Mouse (Mus musculus): Measurements from ENCODE around the gene Prkce.

The Prkce gene

DNA sequence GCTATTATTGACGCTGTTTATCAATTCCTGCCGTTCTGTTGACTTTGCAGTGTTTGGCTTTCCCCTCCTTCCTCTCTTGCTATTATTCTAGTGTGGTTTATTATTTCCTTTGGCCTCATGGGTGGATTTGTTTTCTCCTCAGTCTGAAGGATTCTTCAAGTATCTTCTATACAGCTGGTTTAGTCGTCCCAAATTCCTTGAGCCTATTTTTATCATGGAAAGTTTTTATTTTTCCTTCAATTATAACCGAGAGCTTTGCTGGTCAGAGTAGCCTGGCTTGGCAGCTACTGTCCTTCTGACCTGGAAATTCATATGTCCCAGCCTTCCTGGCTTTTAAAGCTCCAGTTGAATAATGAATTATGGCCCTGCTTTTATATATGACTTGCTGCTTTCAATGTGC is 361.8 kb downstream of the Prkce start:
- DNase-seq = peak; percentile 48

DNA sequence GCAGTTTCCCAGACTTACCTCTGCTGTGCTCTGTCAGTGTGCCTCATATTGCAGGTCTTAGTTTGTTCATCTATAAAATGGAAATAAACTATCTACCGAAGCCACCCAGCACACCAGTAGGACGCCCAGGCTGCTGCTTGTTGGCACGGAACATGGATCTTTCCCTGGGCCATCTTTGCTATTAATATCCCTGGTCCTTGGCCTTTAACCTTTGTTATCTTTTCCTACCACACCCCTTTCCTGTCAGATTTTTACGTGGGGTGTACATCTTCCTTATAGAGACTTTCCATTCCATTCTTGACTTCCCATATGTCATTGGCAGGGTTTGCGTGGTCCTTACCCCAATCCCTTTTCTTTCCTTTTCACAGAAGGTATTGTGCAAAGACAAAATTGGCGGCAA is 363.6 kb downstream of the Prkce start:
- DNase-seq = no peak

DNA sequence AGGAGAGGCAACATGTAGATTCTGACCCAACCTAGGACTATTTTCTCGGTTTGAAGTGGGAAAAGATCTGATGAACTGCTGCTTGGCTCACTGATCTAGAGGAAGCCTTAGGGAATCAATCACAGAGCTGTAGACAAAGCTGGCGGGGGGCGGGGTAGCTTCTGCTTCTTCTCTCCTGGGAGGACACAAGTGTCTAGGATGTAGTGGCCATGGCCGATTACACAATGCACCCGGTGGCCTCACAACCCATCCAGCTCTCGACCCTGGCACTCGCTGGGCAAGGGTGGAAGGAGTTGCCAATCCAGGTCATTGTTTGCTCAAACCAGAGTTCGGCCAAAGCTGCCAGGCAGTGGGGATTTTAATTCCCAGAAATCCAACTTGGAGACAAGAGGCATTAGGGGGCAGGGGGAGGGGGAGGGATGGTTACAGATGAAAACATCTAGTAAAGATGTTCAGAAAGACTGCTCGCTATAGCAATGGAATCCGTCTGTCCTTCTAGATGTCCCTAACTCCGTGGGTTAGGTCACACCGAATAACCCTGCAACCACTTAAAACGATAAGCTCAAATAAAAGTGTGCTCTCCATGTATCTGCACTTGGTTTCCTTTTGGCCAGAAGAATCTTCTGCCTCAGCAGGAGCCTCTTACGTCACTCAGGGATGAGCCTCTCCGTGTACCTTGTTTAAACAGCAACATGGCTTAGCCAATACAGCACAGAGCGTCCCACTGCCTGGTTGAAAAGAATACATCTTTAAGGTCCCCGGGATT is 365.4 kb downstream of the Prkce start:
- peak; percentile 28 for DNase-seq

DNA sequence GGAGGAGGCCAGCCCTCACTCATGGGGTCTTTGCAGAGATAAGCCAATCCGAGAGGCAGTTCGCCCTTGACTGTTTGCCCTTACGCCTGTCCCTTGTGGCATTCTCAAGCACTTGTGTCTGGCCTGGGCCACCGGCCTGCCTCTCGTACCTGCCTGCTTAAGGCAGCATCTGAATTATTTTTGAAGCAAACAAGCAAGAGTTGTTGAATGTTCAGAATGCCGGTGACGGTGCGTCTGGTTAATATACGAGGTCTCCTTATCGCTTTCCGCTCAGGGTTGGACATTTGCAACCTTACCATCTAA is 365.9 kb downstream of the Prkce start:
- no peak for DNase-seq

DNA sequence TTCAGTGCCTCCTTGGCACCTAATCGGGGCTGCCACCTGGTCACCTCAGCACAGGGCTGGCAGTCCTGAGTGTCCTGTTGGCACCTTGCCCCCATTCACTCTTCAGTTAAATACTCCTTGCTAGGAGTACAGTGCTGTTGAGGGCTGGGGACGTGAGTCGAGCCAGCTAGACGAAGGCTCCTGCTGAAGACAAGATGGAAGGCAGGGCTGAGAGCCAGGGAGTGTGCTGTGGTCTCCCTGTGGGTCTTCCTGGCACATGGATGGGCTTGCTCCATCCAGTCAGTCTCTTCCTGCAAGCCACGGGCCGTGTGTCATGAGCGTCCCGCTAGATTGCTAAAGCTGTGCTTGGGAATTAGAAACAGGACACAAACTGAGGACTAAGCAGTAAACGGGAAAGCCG is 367.5 kb downstream of the Prkce start:
- DNase-seq = peak; percentile 54

DNA sequence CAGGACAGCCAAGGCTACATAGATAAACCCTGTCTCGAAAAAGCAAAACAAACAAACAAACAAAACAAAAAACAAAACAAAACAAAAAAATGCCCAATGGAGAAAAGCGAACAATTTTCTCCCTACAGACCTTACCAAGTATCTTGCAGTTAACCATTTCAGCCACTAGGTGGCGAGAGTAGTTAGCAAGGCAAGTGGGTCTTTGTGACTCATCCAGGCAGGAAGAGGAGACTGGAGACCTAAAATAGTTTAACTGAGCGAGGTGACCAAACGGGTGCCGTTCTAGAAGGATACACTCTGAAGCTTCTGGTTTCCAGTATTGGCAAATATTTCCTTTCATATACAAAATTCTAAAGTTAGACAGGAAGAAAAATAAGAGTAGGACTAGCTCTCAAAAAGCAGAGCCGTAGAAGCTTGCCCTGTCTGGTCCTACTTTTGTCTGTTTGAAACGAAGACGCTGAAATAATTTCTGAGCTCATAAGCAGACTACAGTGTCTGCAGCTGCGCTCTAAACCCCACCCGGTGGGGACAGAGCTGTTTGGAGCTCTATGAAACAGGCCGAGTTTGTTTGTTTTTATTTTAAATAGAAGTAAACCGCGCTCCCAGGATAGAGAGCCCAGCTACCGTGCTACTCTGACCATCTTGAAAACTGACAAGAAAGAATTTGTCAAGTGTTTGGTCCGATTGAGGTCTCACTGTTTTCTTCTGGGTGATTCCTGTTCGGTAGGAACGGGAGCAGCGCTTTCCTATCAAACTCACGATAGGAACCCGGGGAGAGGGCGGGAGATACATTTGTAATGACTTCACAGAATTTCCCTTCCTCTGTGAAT is 368.5 kb downstream of the Prkce start:
- DNase-seq = peak; percentile 91

DNA sequence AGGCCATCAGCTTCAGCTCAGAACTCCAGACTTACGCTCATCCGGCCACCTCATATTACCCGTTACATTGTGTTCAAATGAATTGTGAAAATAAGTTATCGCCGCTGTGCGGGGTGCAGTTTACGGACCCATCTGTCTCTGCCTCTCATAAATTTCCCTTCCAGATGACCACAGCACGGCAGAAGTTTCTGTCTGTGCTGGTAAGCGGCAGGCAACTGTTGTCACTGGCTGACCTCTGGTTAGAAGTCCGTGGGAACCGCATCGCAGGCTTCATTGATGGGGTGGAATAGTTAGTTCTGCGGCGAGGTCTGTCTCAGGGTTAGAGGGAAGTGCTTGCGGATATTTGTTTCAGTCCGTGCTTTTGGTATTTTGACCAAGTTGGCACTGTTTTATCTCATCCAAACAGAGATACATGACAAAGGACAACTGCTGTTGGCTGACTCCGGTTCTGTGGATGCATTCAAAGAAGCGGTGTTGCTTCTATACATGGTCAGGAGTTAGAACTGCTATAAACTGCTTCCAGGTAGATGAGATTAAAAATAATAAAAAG is 372.4 kb downstream of the Prkce start:
- DNase-seq = peak; percentile 69

DNA sequence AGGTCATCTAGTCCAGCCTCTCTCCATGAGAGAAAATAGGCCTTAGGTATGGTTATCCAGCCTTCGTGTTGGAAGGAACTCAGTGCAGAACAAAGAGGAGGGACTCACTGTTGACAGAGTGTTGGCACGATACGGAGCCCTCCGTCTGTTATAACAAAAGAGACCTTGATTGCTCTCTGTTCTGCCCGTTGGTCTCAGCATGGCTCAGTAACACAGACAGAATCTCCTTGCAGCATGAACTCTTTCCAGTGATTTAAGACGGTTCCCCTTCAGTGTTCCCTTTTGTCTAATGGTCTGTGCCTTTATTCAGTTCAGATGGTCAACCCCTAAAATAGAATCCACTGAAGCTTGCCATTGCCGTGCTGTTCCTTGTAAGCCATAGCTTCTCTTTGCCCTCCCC is 378.9 kb downstream of the Prkce start:
- DNase-seq = no peak

DNA sequence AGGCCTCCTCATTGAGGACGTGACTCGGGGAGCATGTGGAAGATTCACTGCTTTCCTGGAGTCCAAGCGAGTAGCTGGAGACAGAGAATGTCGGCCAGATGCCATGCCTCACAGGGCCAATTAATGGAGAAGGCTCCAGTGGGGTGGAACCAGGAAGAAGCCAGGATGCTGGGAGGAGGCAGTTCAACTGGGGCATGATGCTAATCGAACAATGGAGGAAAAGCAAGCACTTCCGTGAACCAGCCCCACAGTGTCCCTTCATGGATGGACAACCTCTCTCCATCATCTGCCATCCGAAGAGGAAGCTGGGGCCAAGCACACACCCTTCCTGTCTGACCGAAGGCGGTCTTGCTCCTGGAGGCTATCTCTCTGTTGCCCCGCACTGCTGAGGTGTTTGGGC is 381.5 kb downstream of the Prkce start:
- DNase-seq = peak; percentile 55

DNA sequence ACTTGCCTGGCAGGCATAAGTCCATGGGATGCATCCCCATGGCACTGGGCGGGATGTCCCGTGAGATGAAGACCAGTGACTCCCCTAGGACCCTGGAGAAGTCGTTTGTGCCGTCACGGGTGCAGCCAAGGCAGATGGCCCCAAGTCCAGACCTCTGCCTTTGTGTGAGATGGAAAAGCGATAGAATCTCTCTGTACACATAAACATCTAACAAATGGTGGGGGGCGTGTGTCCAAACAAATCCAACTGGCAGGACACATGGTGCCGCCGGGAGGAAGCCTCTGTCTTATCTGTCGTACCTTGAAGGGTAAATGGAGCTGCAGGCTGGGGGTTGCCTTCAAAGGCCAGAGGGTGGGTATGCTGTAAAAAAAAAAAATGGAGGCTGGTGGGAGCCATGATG is 384.0 kb downstream of the Prkce start:
- no peak for DNase-seq

DNA sequence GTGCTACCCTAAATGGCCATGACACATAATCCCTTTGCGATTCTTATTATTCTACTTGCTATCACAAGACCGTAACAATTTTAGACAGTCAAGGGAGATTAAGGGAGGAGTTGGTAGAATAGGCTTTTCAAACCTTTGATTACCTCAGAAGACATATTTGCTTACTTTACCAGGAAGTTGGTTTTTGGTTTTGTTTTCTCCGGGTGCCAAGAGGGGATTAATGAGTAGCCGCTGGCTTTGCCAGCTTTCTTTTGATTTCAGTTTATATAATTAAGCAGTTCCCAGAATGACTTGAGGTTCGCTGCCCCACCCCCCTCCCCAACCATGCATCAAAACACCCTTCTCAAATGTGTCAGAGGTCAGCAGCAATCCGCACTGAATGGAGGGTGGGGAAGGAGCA is 384.4 kb downstream of the Prkce start:
- DNase-seq = no peak

DNA sequence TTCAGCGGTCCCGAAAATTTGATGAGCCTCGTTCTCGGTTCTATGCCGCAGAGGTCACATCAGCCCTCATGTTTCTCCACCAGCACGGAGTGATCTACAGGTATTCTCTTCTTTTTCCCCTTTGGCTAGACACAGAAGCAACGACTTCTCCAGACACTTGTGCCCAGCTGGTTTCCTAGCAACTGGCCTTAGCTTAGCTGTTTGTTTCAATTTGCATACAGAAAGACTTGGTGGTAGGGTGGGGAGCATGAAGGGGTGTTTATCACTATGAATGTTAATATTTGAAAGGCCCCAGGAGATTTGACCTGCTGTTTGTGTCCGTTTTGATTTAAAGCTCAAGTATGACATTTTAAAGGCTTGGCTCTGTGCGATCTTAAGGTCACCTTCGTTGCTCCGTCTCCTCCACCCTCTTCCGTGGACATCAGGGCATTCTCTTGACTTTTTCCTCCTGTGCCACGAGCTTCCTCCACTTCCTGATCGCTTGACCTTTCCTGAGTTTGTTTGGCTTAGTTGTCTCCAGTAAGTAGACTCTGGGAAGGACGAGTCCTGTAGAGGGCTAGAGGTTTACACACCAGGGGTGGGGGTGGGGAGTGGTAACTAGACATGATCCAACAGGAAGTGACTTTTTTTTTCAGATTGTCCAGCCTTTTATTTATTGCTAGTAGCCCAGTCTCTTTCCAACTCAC is 391.8 kb downstream of the Prkce start:
- DNase-seq = peak; percentile 73

DNA sequence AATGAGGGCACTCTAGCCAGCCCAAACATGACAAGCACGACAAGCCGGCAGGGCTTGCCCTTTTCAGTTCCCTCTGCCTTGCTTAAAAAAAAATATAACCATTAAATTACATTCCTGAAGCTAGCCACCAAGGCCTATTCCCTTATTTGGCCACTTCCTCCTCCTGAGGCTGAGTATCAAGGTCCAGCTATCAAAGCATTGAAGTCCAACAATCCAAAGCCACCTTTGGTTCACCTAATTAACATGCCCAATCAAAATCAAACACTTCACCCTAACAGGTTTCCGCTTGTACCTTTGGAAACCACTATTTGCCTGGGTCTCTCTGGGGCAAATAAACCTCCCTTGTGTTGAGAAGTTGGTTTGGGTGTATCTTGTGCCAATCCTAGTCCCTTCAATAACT is 392.9 kb downstream of the Prkce start:
- DNase-seq = peak; percentile 22

DNA sequence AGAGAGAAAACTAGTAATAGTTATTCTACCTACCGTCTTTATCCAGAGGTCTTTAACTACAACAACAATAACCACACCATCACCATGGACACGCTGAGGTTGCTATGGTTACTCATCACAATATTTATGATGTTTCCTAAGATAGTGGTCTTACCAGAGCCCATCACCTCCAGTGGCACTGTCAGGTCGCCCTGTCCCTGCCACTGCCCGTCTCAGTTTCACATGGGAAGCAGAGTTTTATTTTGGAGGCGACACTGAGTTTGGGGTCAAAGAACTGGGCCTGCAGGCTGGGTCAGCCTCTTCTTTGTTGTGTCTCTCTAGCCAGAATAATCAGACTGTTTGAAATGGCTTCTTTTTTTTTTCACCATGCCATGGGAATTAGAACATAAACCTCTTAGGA is 402.9 kb downstream of the Prkce start:
- DNase-seq = no peak

DNA sequence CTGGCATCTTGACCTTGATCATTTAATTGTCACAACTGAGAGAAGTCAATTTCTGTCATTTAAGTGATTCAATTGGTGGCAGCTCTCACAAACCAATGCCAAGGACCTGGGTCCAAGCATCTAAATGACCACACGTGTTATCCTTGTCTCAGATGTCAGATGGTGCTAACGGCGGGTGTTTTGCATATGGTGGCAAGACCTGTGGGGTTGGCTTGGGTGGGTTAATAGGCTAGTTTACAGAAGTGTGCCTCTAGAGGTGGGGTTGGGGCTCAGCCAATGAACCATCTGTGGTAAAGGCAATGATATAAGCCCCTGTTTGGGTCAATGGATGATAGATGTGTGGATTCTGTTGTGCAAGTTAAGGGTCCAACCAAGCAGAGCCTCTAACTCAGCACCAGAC is 403.7 kb downstream of the Prkce start:
- no peak for DNase-seq

DNA sequence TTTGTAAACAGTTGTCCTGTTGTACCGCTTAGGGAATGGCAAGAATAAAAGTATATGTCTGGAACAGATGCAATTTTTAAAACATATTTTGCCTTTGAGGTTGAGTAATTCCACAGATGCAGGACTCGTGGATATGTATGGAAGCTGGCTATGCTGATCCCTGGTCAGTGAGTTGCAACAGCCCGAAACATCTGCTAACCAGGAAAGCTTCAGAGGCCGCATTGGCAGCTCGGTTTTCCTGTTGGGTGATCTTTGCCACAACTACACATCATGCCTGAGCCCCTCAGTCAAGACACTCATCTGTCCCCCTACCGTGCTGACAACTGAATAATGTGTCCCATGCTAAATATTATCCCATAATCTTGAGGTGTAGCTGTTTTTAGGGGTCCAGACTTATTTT is 404.6 kb downstream of the Prkce start:
- DNase-seq = no peak

DNA sequence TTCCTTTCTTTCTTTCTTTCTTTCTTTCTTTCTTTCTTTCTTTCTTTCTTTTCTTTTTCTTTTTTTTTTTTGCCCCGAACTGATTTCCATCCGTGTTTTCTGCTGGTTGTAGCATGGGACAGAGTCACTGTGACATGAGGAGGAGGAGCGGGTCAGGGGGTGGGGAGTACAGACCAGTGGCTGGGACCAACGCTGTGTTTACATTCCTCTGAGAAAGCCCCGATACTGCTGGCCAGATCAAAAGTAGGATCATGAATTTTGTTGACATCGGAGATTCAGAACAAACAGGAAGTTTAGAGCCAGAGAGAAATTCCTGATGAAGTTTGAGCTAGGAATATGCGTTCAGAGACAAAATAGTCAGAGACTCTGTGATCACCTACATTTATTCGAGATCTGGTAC is 405.0 kb downstream of the Prkce start:
- peak; percentile 52 for DNase-seq

DNA sequence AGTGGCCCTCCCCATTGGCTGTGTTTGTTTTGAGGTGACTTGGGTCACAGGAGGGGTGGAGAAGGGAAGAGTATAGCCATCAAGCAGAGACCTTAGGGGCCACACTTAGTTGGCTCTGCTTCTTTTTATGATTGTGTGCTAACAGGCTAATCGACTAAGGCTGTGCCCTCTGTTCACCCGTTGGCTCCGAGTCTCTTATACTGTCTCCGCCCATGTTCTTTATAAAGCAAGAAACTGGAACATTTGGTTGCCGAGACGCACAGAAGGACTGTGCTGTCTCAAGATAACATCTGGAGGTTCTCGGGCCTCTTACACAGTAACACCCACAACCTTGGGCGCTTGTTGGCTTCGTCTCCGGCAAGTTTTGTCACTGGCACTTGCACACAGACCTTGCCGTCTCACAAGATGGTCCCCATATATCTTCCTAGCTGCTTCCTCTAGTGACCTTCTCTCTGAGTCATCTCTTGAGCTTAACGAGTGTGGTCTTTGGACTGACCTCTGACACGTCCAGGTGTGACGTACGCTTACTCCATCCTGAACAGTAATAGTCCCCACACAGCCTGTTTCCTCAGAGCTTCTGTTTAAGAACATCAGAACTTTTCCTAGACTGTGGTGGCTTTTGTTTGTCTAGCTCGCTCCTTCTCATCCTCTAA is 406.1 kb downstream of the Prkce start:
- DNase-seq = no peak

DNA sequence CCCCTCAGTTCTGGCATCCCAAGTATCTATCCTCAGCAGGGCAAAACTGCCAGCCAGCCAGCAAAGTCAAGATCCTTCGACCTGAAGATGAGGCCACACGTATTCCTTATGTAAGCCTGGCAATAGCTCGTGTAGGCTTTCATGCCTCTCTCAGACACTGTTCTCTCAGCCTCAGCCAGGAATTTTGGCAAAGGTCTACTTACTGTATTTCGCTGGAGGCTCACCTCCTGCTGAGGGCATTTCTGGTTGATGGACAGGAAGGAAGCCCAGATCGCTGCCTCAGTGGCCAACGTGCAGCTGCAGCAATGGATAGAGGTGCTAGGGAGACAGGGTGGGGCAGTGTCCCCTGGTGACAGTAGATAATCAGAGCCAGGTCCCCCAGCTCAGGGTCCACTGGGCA is 413.1 kb downstream of the Prkce start:
- no peak for DNase-seq

DNA sequence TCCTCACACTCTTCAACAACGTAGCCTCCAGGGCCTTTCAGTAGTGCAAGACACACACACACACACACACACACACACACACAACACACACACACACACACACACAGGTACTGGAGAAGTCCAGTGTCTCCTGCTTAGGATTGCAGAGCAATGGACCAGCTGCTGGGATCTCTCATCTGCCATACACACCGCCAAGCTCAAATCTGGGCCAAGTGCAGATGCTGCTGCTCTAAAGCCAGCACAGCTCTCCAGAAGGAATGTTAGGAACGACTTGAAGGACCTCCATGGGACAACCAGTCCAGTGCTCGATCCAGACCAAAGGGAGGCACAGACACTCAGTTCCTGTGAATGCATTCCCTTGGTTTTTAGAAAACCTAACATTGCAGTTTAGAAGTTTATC is 414.8 kb downstream of the Prkce start:
- DNase-seq = peak; percentile 54

DNA sequence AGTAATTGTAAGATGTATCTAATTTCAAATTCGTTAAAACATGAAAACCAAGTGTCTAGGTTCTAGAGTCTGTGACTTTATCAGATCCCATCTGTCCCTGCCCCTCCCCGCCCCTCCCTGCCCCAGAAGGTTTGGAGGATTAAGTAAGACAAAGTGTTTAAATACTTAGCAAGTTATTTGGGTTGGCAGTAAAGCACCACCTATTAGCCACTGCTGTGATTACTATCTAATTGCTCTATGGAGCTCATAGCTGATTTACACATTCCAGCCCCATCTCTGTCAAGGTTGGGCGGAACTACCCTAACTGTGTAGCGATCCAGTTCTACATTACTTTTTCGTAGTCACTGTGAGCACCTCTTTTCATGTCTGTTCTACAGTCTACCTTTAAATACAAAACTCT is 418.9 kb downstream of the Prkce start:
- DNase-seq = no peak

DNA sequence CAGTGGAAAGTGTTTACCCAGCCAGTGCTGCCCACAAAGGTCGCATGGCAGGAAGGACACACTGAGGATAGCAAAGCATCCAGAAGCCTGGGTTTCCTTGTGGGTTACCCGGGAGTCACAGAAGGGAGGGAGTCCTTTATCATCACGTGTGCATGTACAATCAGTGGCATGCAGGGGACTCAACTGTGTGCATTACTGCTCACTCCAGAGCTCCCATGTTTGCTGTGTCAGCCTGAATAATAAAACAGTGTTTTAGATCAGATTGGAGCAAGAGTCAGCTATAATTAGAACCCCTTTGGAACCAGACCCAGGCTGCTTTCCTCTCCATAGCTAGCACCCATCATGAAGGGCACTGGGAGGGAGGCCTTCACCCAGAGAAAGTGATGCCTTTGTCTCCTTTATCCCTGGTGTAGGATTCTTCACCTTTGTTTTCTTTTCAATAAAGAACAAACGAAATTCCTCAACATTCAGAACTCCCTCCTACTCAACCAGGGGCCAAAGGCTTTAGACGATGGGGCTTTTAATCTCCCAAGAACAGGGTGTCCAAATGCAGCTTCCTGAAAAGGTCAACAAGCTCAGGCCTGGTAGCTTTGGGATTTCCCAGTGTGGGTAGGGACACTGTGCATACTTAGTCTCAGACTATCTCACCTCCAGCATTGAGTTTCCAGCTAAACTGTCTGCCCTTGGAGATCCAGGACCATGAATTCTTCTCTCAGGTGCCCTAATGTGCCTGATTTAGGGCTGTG is 421.3 kb downstream of the Prkce start:
- no peak for DNase-seq

All from kidney, postnatal 14 days (tissue).